11 mouse cellular contexts compared by ENCODE assay signal in genomic region chr6:146114731-146115302, GRCm38 (mm10).
DNase-seq lines count a peak whose midpoint lies in the region; ATAC-seq lines count a peak whose summit lies in the region.
"Had no signal": no experiment of that assay in that cellular context is flagged by ENCODE, and none has a peak within 500 bp of the region (broad histone marks: within the 10 kb centered on the region; RNA-seq: fewer than 3 reads in every experiment).

No protein-coding gene starts in this region.

- H3K4me2 ChIP-seq in forebrain, embryonic 12.5 days: peak overlapping the region; percentile 36
- H3K4me2 ChIP-seq in midbrain, embryonic 11.5 days: peak overlapping the region; percentile 31; the same call in 1 of the 2 replicates
- H3K4me2 ChIP-seq in stomach, embryonic 16.5 days (ENCODE audit: low read depth, low read length): 0 out of 2 replicates have a peak overlapping the region, but pooled peaks have one; percentile 3
- H3K4me2 ChIP-seq: liver, embryonic 13.5 days had no signal

- no peaks in the 10 kb centered on the region for H3K36me3 ChIP-seq in forebrain, embryonic 12.5 days (replicated peaks)
- no peaks in the 10 kb centered on the region for H3K36me3 ChIP-seq in midbrain, embryonic 11.5 days (ENCODE audit: control insufficient read depth, insufficient read depth, low read length)
- H3K36me3 ChIP-seq in stomach, embryonic 16.5 days (ENCODE audit: control insufficient read depth, insufficient read depth, low read length): no peaks in the 10 kb centered on the region
- H3K36me3 ChIP-seq: liver, embryonic 13.5 days had no signal

- H3K4me3 ChIP-seq in forebrain, embryonic 12.5 days (replicated peaks): no peak overlapping the region
- H3K4me3 ChIP-seq in midbrain, embryonic 11.5 days (ENCODE audit: low read depth, low read length): no peak overlapping the region
- H3K4me3 ChIP-seq in stomach, embryonic 16.5 days (replicated peaks; ENCODE audit: low read length): no peak overlapping the region
- H3K4me3 ChIP-seq: liver, embryonic 13.5 days had no signal

- peak; percentile 67 for DNase-seq in layer of hippocampus, adult 9-11 months
- no peak for DNase-seq in layer of hippocampus, adult 9-10 months (ENCODE audit: low spot score)
- DNase-seq in midbrain, embryonic 11.5 days (ENCODE audit: low spot score, missing footprints): peak; percentile 93
- DNase-seq in left cerebral cortex, postnatal 14 days (ENCODE audit: low spot score in 2 of 2): no peak
- DNase-seq in spleen, adult 18-20 months: no peak
- DNase-seq in spleen, postnatal 36 days (ENCODE audit: low spot score in 2 of 2): no peak
- DNase-seq: adrenal gland, postnatal 14 days; liver, embryonic 13.5 days had no signal

- WGBS in forebrain, embryonic 12.5 days: 5% methylated on average over 12 of the region's 12 CpGs
- 7% methylated on average over 12 of the region's 12 CpGs for WGBS in midbrain, embryonic 11.5 days
- WGBS in stomach, embryonic 16.5 days: 13% methylated on average over 12 of the region's 12 CpGs

- peaks cover 44% of the 10 kb centered on the region for H3K4me1 ChIP-seq in forebrain, embryonic 12.5 days
- peaks cover 29% of the 10 kb centered on the region for H3K4me1 ChIP-seq in midbrain, embryonic 11.5 days (ENCODE audit: control insufficient read depth, insufficient read depth, low read length)
- H3K4me1 ChIP-seq in stomach, embryonic 16.5 days (ENCODE audit: control insufficient read depth, insufficient read depth, low read length): 0 out of 2 replicates have a peak, but pooled peaks cover 6% of the 10 kb centered on the region
- H3K4me1 ChIP-seq: liver, embryonic 13.5 days had no signal

- peak overlapping the region; percentile 14 for H3K27ac ChIP-seq in forebrain, embryonic 12.5 days
- H3K27ac ChIP-seq in midbrain, embryonic 11.5 days (ENCODE audit: low read depth, low read length): peak overlapping the region; percentile 81
- H3K27ac ChIP-seq in stomach, embryonic 16.5 days (ENCODE audit: low read length): no peak overlapping the region
- H3K27ac ChIP-seq: liver, embryonic 13.5 days had no signal

- peak; percentile 67 for ATAC-seq in forebrain, embryonic 12.5 days (ENCODE audit: low FRiP score)
- ATAC-seq in midbrain, embryonic 11.5 days (ENCODE audit: low FRiP score): peak; percentile 87
- no peak for ATAC-seq in stomach, embryonic 16.5 days (ENCODE audit: insufficient read depth, low FRiP score)

- intact Hi-C loops in left cerebral cortex, postnatal 14 days (cut with DNase I): no loop called here

- H3K9ac ChIP-seq in forebrain, embryonic 12.5 days: peak overlapping the region; percentile 33
- H3K9ac ChIP-seq in midbrain, embryonic 11.5 days (ENCODE audit: low read length): peak overlapping the region; percentile 41
- H3K9ac ChIP-seq in stomach, embryonic 16.5 days (ENCODE audit: low read length): no peak overlapping the region; the same call in 1 of the 2 replicates
- H3K9ac ChIP-seq: liver, embryonic 13.5 days had no signal

- no peaks in the 10 kb centered on the region for H3K9me3 ChIP-seq in forebrain, embryonic 12.5 days
- no peaks in the 10 kb centered on the region for H3K9me3 ChIP-seq in midbrain, embryonic 11.5 days (ENCODE audit: control insufficient read depth, low read length)
- H3K9me3 ChIP-seq in stomach, embryonic 16.5 days (replicated peaks; ENCODE audit: control insufficient read depth, low read length): no peaks in the 10 kb centered on the region
- H3K9me3 ChIP-seq: liver, embryonic 13.5 days had no signal

- no peaks in the 10 kb centered on the region for H3K27me3 ChIP-seq in forebrain, embryonic 12.5 days
- no peaks in the 10 kb centered on the region for H3K27me3 ChIP-seq in midbrain, embryonic 11.5 days (ENCODE audit: control insufficient read depth, insufficient read depth, low read length)
- no peaks in the 10 kb centered on the region for H3K27me3 ChIP-seq in stomach, embryonic 16.5 days (ENCODE audit: control insufficient read depth, insufficient read depth, low read length)
- H3K27me3 ChIP-seq: CH12.LX; liver, embryonic 13.5 days had no signal

Comparison
In these comparisons a context has a peak if more than half of its experiments do, and no peak if none do; other contexts are left out.
1. DNase-seq: peak in layer of hippocampus, adult 9-11 months (single experiment) and midbrain, embryonic 11.5 days (single experiment); none in layer of hippocampus, adult 9-10 months (single experiment), left cerebral cortex, postnatal 14 days (0 of 2), spleen, adult 18-20 months (0 of 2) and spleen, postnatal 36 days (0 of 2).
2. Peak in every context shown above with its lines, with median percentiles within 50 percentile points of each other: H3K4me2 ChIP-seq.